ENCODE assay signal across 8 mouse cellular contexts in genomic region chr3:156562424-156562785, GRCm38 (mm10). TPM values are rescaled to one million over a fixed set of nuclear protein-coding genes. Genes with fewer than 3 reads are reported as not detected.
DNase-seq lines count a peak whose midpoint lies in the region; ATAC-seq and TF ChIP-seq lines count a peak whose summit lies in the region.

No protein-coding gene starts in this region.

- no peaks in the 10 kb centered on the region for H3K9me3 ChIP-seq in kidney, postnatal 0 days (replicated peaks; ENCODE audit: low read length)
- H3K9me3 ChIP-seq in embryonic facial prominence, embryonic 15.5 days (replicated peaks) = no peaks in the 10 kb centered on the region
- H3K9me3 ChIP-seq in limb, embryonic 13.5 days = no peaks in the 10 kb centered on the region
- no peaks in the 10 kb centered on the region for H3K9me3 ChIP-seq in stomach, embryonic 15.5 days

- peak overlapping the region; percentile 60 for H3K4me3 ChIP-seq in kidney, postnatal 0 days (replicated peaks; ENCODE audit: low read depth, low read length)
- H3K4me3 ChIP-seq in embryonic facial prominence, embryonic 15.5 days (replicated peaks) = peak overlapping the region; percentile 62
- peak overlapping the region; percentile 67 for H3K4me3 ChIP-seq in limb, embryonic 13.5 days
- H3K4me3 ChIP-seq in stomach, embryonic 15.5 days (replicated peaks) = peak overlapping the region; percentile 57

- no peak overlapping the region for H3K27ac ChIP-seq in kidney, postnatal 0 days
- H3K27ac ChIP-seq in embryonic facial prominence, embryonic 15.5 days (replicated peaks) = no peak overlapping the region; the same call in 1 of the 2 replicates
- H3K27ac ChIP-seq in limb, embryonic 13.5 days = no peak overlapping the region
- no peak overlapping the region for H3K27ac ChIP-seq in stomach, embryonic 15.5 days

- ATAC-seq in kidney, postnatal 0 days (replicated peaks; ENCODE audit: low FRiP score, low read depth) = no peak
- no peak for ATAC-seq in embryonic facial prominence, embryonic 15.5 days (ENCODE audit: insufficient number of reproducible peaks, low FRiP score, low TSS enrichment, low read depth)
- ATAC-seq in limb, embryonic 13.5 days (ENCODE audit: low FRiP score, low read depth) = no peak
- no peak for ATAC-seq in stomach, embryonic 15.5 days (ENCODE audit: insufficient read depth, low FRiP score, low read depth)

- WGBS in kidney, postnatal 0 days = 0% methylated on average over 10 of the region's 10 CpGs
- WGBS in embryonic facial prominence, embryonic 15.5 days = 1% methylated on average over 10 of the region's 10 CpGs
- WGBS in limb, embryonic 13.5 days = under 1% methylated on average over 10 of the region's 10 CpGs
- WGBS in stomach, embryonic 15.5 days = 2% methylated on average over 10 of the region's 10 CpGs

- H3K4me1 ChIP-seq in kidney, postnatal 0 days (replicated peaks; ENCODE audit: insufficient read depth, low read length) = peaks cover 5% of the 10 kb centered on the region; the same call in 1 of the 2 replicates
- peaks cover 20% of the 10 kb centered on the region for H3K4me1 ChIP-seq in embryonic facial prominence, embryonic 15.5 days
- peaks cover 16% of the 10 kb centered on the region for H3K4me1 ChIP-seq in limb, embryonic 13.5 days
- no peaks in the 10 kb centered on the region; the same call in 1 of the 2 replicates for H3K4me1 ChIP-seq in stomach, embryonic 15.5 days

- peak overlapping the region; percentile 64 for H3K4me2 ChIP-seq in kidney, postnatal 0 days (ENCODE audit: low read length)
- peak overlapping the region; percentile 94 for H3K4me2 ChIP-seq in embryonic facial prominence, embryonic 15.5 days (replicated peaks)
- peak overlapping the region; percentile 92 for H3K4me2 ChIP-seq in limb, embryonic 13.5 days (replicated peaks)
- H3K4me2 ChIP-seq in stomach, embryonic 15.5 days = peak overlapping the region; percentile 93

- no peak for DNase-seq in kidney, postnatal 0 days (ENCODE audit: low spot score)
- DNase-seq in kidney, adult 9 months = no peak
- DNase-seq in brain, adult 2 months (ENCODE audit: low read depth, low spot score) = peak; percentile 65
- no peak for DNase-seq in cerebellum, adult 9-11 months
- DNase-seq in gastrocnemius, postnatal 4 days (ENCODE audit: low spot score in 2 of 2) = no peak

- H3K36me3 ChIP-seq in kidney, postnatal 0 days (ENCODE audit: insufficient read depth, low read length) = no peaks in the 10 kb centered on the region
- H3K36me3 ChIP-seq in embryonic facial prominence, embryonic 15.5 days = no peaks in the 10 kb centered on the region
- no peaks in the 10 kb centered on the region for H3K36me3 ChIP-seq in limb, embryonic 13.5 days
- no peaks in the 10 kb centered on the region for H3K36me3 ChIP-seq in stomach, embryonic 15.5 days

- 0 out of 2 replicates have a peak overlapping the region, but pooled peaks have one; percentile 46 for H3K9ac ChIP-seq in kidney, postnatal 0 days (ENCODE audit: low read depth, low read length)
- peak overlapping the region; percentile 50; the same call in 1 of the 2 replicates for H3K9ac ChIP-seq in embryonic facial prominence, embryonic 15.5 days
- H3K9ac ChIP-seq in limb, embryonic 13.5 days = peak overlapping the region; percentile 74
- 0 out of 2 replicates have a peak overlapping the region, but pooled peaks have one; percentile 37 for H3K9ac ChIP-seq in stomach, embryonic 15.5 days

- H3K27me3 ChIP-seq in kidney, postnatal 0 days (ENCODE audit: insufficient read depth, low read length) = no peaks in the 10 kb centered on the region
- peaks cover 26% of the 10 kb centered on the region for H3K27me3 ChIP-seq in embryonic facial prominence, embryonic 15.5 days
- peaks cover 42% of the 10 kb centered on the region for H3K27me3 ChIP-seq in limb, embryonic 13.5 days
- H3K27me3 ChIP-seq in stomach, embryonic 15.5 days (replicated peaks) = peaks cover 12% of the 10 kb centered on the region

- no peak for TF ChIP-seq CTCF in kidney, postnatal 0 days (IDR thresholded peaks at IDR 0.05; ENCODE audit: low read depth)

RNA-seq across cellular contexts. Expression of gene Negr1, which starts 0.8 kb away (rescaled TPM):
- 5.9 and 6.5 TPM in 2 replicates for polyA plus RNA-seq in kidney, postnatal 0 days (2015; fragmentation: Nextera tagmentation; extraction: Ambion mirVana)
- 6.1 and 7.3 TPM in 2 replicates for polyA plus RNA-seq in embryonic facial prominence, embryonic 15.5 days (2015; fragmentation: Nextera tagmentation; extraction: Ambion mirVana)
- polyA plus RNA-seq in limb, embryonic 13.5 days (2015; fragmentation: Nextera tagmentation; extraction: Ambion mirVana) = 5.9 and 7.2 TPM in 2 replicates
- 3.8 and 3.9 TPM in 2 replicates for polyA plus RNA-seq in stomach, embryonic 15.5 days (2015; fragmentation: Nextera tagmentation; extraction: Ambion mirVana)
- total RNA-seq in gastrocnemius, postnatal 4 days (2021) = 1 to 10 TPM; 1.7 to 1.9 TPM
